Mouse (Mus musculus) testis, postnatal 14 days (tissue): ENCODE measurements at regions not wholly inside any gene's neighbourhood (a gene's known extent, or its start where the extent isn't known, plus 50 kb on each side); places are given as distances from the start of the nearest gene placed in this dataset.
A peak's percentile ranks its signal among the peaks of the same experiment; 100 is the strongest.

ENCODE experiments used
- DNase-seq: peaks from one replicate; pipeline ENCODE4 v3.0.0; 2021; ENCODE audit warnings: low spot score

GRCm38 (mm10) chr2:74187963-74188790 is 277.1 kb upstream of the Atp5g3 start:
- DNase-seq = no peak

GRCm38 (mm10) chr2:74178106-74178505 is 267.0 kb upstream of the Atp5g3 start:
- DNase-seq = no peak

- no peak for DNase-seq
Observed at GRCm38 (mm10) chr2:74168776-74169570, 257.8 kb upstream of the Atp5g3 start.

- DNase-seq = peak; percentile 26
Observed at GRCm38 (mm10) chr2:74168307-74168706, 257.2 kb upstream of the Atp5g3 start.

GRCm38 (mm10) chr2:74154062-74154461 is 242.9 kb upstream of the Atp5g3 start:
- no peak for DNase-seq

- DNase-seq = no peak
Observed at GRCm38 (mm10) chr2:74153247-74153850, 242.2 kb upstream of the Atp5g3 start.

GRCm38 (mm10) chr2:74152534-74153246 is 241.6 kb upstream of the Atp5g3 start:
- DNase-seq = no peak

GRCm38 (mm10) chr2:74147193-74147592 is 236.1 kb upstream of the Atp5g3 start:
- DNase-seq = no peak

GRCm38 (mm10) chr2:74136624-74137003 is 225.5 kb upstream of the Atp5g3 start:
- no peak for DNase-seq

- DNase-seq = no peak
Observed at GRCm38 (mm10) chr2:74135963-74136623, 225.0 kb upstream of the Atp5g3 start.

GRCm38 (mm10) chr2:74130141-74130588 is 219.0 kb upstream of the Atp5g3 start:
- DNase-seq = no peak

GRCm38 (mm10) chr2:74128782-74129538 is 217.8 kb upstream of the Atp5g3 start:
- DNase-seq = no peak

- no peak for DNase-seq
Observed at GRCm38 (mm10) chr2:74127136-74127535, 216.0 kb upstream of the Atp5g3 start.

GRCm38 (mm10) chr2:74124252-74124651 is 213.1 kb upstream of the Atp5g3 start:
- no peak for DNase-seq

- no peak for DNase-seq
Observed at GRCm38 (mm10) chr2:74123360-74124074, 212.4 kb upstream of the Atp5g3 start.

GRCm38 (mm10) chr2:74122937-74123336 is 211.8 kb upstream of the Atp5g3 start:
- DNase-seq = no peak

GRCm38 (mm10) chr2:74120051-74120450 is 208.9 kb upstream of the Atp5g3 start:
- no peak for DNase-seq

GRCm38 (mm10) chr2:74119167-74119937 is 208.2 kb upstream of the Atp5g3 start:
- no peak for DNase-seq

- no peak for DNase-seq
Observed at GRCm38 (mm10) chr2:74106472-74106871, 195.3 kb upstream of the Atp5g3 start.
